Mouse (Mus musculus): ENCODE data around the gene Rhbdf2.
A peak's percentile ranks its signal among the peaks of the same experiment; 100 is the strongest.

Rhbdf2 gene

GRCm38 (mm10) chr11:116660181-116660580, 33.4 kb upstream of the Rhbdf2 start:
- DNase-seq (ENCODE audit: extremely low read depth, low read depth, low spot score), result no peak

- DNase-seq (ENCODE audit: extremely low read depth, low read depth, low spot score), result no peak
These were observed 32.3 kb upstream of the Rhbdf2 start for GRCm38 (mm10) chr11:116659027-116659621.

GRCm38 (mm10) chr11:116658238-116658637, 31.4 kb upstream of the Rhbdf2 start:
- no peak for DNase-seq (ENCODE audit: extremely low read depth, low read depth, low spot score)

GRCm38 (mm10) chr11:116657311-116658223, 30.7 kb upstream of the Rhbdf2 start:
- DNase-seq (ENCODE audit: extremely low read depth, low read depth, low spot score), result no peak

- DNase-seq (ENCODE audit: extremely low read depth, low read depth, low spot score), result no peak
These were observed 29.8 kb upstream of the Rhbdf2 start for GRCm38 (mm10) chr11:116656348-116657191.

GRCm38 (mm10) chr11:116654255-116654821, 27.5 kb upstream of the Rhbdf2 start, which contains the start of gene Cygb:
Gene Cygb, minus strand, starts transcription at chr11:116654313.
- no peak for DNase-seq (ENCODE audit: extremely low read depth, low read depth, low spot score)

GRCm38 (mm10) chr11:116653709-116654221, 26.9 kb upstream of the Rhbdf2 start:
- no peak for DNase-seq (ENCODE audit: extremely low read depth, low read depth, low spot score)

- no peak for DNase-seq (ENCODE audit: extremely low read depth, low read depth, low spot score)
These were observed 26.4 kb upstream of the Rhbdf2 start, which contains the start of gene Prcd for GRCm38 (mm10) chr11:116653234-116653633. Gene Prcd, plus strand, starts transcription at chr11:116653534.

- DNase-seq (ENCODE audit: extremely low read depth, low read depth, low spot score), result no peak
These were observed 25.7 kb upstream of the Rhbdf2 start for GRCm38 (mm10) chr11:116652330-116653098.

GRCm38 (mm10) chr11:116651339-116651738, 24.5 kb upstream of the Rhbdf2 start:
- peak; percentile 71 for DNase-seq (ENCODE audit: extremely low read depth, low read depth, low spot score)

- DNase-seq (ENCODE audit: extremely low read depth, low read depth, low spot score), result peak; percentile 91
These were observed 24.0 kb upstream of the Rhbdf2 start for GRCm38 (mm10) chr11:116650811-116651210.

GRCm38 (mm10) chr11:116649711-116650337, 23.0 kb upstream of the Rhbdf2 start:
- no peak for DNase-seq (ENCODE audit: extremely low read depth, low read depth, low spot score)

GRCm38 (mm10) chr11:116648976-116649375, 22.2 kb upstream of the Rhbdf2 start:
- DNase-seq (ENCODE audit: extremely low read depth, low read depth, low spot score), result no peak

GRCm38 (mm10) chr11:116648213-116648921, 21.5 kb upstream of the Rhbdf2 start:
- no peak for DNase-seq (ENCODE audit: extremely low read depth, low read depth, low spot score)

GRCm38 (mm10) chr11:116647340-116647991, 20.6 kb upstream of the Rhbdf2 start:
- DNase-seq (ENCODE audit: extremely low read depth, low read depth, low spot score), result no peak

GRCm38 (mm10) chr11:116646771-116647170, 20.0 kb upstream of the Rhbdf2 start:
- no peak for DNase-seq (ENCODE audit: extremely low read depth, low read depth, low spot score)

GRCm38 (mm10) chr11:116646136-116646535, 19.3 kb upstream of the Rhbdf2 start:
- DNase-seq (ENCODE audit: extremely low read depth, low read depth, low spot score), result no peak

- no peak for DNase-seq (ENCODE audit: extremely low read depth, low read depth, low spot score)
These were observed 18.8 kb upstream of the Rhbdf2 start for GRCm38 (mm10) chr11:116645446-116646110.

Measured in fat pad, adult 2 months (tissue).